Mouse (Mus musculus): ENCODE measurements around the gene Grk6.
A peak's percentile ranks its signal among the peaks of the same experiment; 100 is the strongest.

Grk6 gene

GRCm38 (mm10) chr13:55487578-55488498 lies 43.0 kb downstream of the Grk6 start, which contains the start of gene Dbn1:
Gene Dbn1 (minus strand): TSS chr13:55488111.
- peak; percentile 69 to 77 for DNase-seq

DNA sequence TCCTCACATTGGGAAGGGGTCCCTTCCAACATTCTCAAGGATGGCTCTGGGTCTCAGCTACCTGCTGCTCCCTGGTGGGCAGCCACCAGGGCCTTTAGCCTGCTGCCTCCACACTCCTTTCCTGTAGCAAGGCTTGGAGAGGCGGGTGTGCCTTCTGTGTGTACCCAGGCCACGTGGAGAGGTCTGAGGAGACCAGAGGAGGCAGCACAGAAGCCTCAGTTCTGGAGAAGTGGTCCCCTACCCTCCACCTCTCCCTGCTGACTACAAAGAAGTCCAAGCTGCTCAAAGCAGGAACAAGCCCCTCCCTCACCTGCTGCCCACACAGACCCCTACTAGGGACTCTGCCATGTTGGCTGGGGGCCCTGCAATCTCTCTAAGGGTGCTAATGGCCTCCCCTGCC lies 49.4 kb downstream of the Grk6 start:
- peak in 1 of 2 experiments; percentile 36 for DNase-seq

GRCm38 (mm10) chr13:55494883-55495621 lies 50.2 kb downstream of the Grk6 start:
- DNase-seq = peak; percentile 90 to 94

- peak; percentile 64 to 68 for DNase-seq
Measured at GRCm38 (mm10) chr13:55495702-55496101, 50.8 kb downstream of the Grk6 start.

DNA sequence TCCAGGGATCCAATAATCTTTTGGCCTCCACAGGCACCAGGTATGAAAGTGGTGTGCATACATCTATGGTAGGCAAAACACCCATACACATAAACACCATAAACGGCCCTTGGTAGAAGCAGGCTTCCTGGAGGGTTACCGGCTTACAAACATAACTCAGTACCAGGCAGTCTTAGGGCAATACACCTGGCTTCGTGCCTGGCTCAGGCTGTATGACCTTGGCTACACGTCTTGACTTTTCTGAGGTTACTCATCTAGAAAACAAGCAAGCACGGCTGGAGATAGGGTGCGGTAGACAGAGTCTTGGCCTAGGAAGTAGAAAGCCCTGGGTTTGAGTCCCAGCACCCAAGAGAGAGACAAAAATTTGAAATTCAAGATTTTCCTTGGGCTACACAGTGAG lies 51.8 kb downstream of the Grk6 start:
- DNase-seq = no peak

DNA sequence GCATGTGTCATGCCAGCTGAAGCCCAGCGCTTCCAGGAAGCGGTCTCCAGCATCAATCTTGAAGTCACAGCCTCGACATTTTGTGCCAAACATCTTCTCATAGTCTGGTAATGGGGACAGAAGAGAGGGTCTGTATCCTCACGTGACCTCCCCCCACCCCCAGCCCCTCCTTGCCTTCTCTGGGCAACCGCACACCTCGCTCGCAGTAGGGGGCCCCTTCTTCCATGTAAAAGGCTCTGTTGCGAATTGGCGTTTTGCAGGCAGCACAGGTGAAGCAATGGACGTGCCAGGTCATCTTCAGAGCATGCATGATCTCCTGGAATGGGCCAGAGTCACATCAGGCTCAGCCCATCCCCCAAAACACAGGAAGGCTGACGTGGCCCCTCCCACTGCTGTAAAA lies 54.0 kb downstream of the Grk6 start:
- no peak for DNase-seq

GRCm38 (mm10) chr13:55500575-55500974 lies 55.7 kb downstream of the Grk6 start:
- no peak for DNase-seq

GRCm38 (mm10) chr13:55502405-55502804 lies 57.5 kb downstream of the Grk6 start:
- no peak for DNase-seq

DNA sequence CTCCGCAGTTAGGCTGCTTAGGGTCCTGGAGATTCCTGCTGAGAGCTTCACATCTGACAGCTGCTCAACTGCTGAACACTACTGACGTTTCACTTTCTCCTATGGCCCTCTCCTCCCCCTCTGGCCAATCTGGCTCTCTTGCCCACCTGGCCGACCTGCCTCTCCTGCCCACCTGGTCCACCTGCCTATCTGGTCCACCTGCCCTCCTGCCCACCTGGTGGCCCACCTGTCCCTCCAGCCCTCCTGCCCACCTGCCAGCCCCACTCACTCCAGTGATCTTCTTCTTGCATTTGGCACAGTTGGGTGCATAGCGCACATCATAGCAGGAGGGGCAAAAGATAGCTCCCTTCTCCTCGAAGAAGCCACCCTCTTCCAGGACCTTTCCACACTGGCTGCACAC lies 59.5 kb downstream of the Grk6 start:
- no peak for DNase-seq

DNA sequence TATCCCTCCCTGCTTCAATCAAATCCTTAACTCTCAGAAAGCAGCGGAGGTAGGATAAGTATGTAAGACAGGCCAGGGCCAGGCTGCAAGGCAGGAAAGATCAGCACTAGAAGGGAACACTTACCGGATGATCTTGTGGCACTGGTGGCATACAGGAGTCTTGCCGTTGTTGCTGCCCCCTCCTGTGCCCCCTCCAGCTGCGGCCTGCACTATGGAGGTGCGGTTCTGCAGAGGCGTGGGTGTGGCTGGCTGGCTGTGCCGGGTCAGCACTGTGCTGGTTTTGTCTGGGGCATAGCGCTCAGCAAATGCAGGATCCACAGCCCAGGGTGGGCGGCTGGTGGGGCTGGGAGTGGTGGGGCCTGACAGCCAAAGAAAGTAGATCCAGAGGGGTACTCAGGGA lies 60.9 kb downstream of the Grk6 start:
- no peak for DNase-seq

DNA sequence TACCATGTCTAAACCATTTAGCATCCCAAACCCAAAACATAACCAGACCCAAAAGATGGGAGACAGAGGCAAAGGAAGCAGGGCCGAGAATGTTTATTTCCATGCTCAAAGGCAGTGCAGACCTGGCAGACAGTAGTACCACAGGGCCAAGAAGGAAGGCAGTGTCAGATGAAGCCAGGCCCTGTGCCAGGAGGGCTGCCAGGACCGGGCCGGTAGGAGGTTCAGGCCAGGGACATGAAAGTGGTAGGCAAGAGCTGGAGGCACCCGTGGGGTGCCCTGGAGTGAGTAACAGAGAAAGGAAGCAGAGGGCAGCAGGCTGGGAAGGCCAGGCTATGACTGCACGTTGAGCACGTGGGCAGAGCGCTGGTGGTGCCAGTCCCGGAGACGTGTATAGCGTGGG lies 61.8 kb downstream of the Grk6 start:
- DNase-seq = peak; percentile 75 to 76

DNA sequence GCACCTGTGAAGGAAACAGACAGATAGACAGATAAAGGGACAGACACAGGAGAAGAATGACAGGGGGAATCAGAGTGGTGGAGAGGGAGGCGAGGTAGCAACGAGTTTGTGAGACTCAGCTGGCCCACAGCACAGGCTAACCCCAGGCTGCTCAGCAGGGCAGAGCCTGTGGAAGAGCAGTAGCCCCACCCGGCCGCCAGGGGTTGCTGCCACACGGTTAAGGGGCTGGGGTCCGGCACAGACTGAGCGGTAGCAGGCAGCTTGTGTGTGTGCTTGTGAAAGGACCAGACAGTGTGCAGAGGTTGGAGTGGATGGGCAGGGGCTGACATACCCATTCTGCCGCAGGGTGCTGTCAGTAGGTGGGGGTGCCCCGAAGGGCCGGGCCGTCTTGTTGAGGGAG lies 63.0 kb downstream of the Grk6 start:
- DNase-seq = no peak

- DNase-seq = no peak
Measured at GRCm38 (mm10) chr13:55508531-55508930, 63.7 kb downstream of the Grk6 start.

- no peak for DNase-seq
Measured at GRCm38 (mm10) chr13:55510332-55510667, 65.4 kb downstream of the Grk6 start.
